Mouse (Mus musculus): ENCODE measurements at regions not wholly inside any gene's neighbourhood (a gene's known extent, or its start where the extent isn't known, plus 50 kb on each side); places are given as distances from the start of the nearest gene placed in this dataset.

DNA sequence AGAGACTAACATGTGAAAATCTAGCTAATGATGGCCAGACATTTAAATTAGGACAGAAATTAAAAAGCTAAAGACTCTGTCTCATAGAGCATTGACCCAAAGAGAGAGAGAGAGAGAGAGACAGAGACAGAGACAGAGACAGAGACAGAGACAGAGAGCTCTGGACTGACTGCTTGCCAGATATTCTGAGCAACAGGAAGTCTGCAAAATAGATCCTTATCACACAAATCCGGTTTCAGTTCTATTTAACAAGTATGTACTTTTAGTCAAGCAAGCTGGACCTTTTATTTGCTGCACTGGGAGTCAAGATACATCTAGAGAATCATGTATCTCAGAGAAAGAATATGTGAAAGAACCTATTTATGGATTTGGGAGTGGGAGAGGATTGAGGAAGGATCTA, 420.1 kb upstream of the Diaph2 start:
- TF ChIP-seq POLR2A (IDR thresholded peaks at IDR 0.05; ENCODE audit: extremely low read depth, insufficient read depth, low read length) (no peak), CTCF (IDR thresholded peaks at IDR 0.05; ENCODE audit: low read depth, low read length) (no peak)

All from liver, adult 2 months (tissue).